Mouse (Mus musculus): ENCODE data around the gene Agmat. TPM values are rescaled to one million over a fixed set of nuclear protein-coding genes. Genes with fewer than 3 reads are reported as not detected.
A peak's percentile ranks its signal among the peaks of the same experiment; 100 is the strongest.

Gene Agmat
- polyA plus RNA-seq (2015; fragmentation: Nextera tagmentation; extraction: Ambion mirVana) = 25.9 and 28.3 TPM in 2 replicates

- Histone ChIP-seq H3K4me2 (ENCODE audit: low read depth, low read length) (peak within 1 kb of the TSS; percentile 26), H3K36me3 (ENCODE audit: control insufficient read depth, insufficient read depth) (no peaks in the 10 kb centered on the region), H3K4me3 (ENCODE audit: low read depth, low read length) (peak within 1 kb of the TSS; percentile 51), H3K27me3 (ENCODE audit: control insufficient read depth, insufficient read depth, low read depth, low read length) (no peaks in the 10 kb centered on the region), H3K9me3 (replicated peaks; ENCODE audit: control insufficient read depth, low read length) (no peaks in the 10 kb centered on the region), H3K9ac (ENCODE audit: low read depth, low read length) (peak within 1 kb of the TSS; percentile 51), H3K4me1 (ENCODE audit: control insufficient read depth, low read depth, low read length) (peaks cover 27% of the 10 kb centered on the region), H3K27ac (ENCODE audit: low read length) (peak within 1 kb of the TSS; percentile 66)
- no peak for ATAC-seq (ENCODE audit: low read depth)
- 32% methylated on average over 24 of the region's 25 CpGs for WGBS (ENCODE audit: insufficient replicate concordance)
Observed at GRCm38 (mm10) chr4:141746578-141747346, at the start of gene Agmat. Gene Agmat, plus strand, starts transcription at chr4:141746672.

GRCm38 (mm10) chr4:141704625-141705024 is 41.8 kb upstream of the Agmat start:
- Histone ChIP-seq H3K4me1 (ENCODE audit: control insufficient read depth, low read depth, low read length) (no peaks in the 10 kb centered on the region; the same call in none of the 2 replicates), H3K27ac (ENCODE audit: low read length) (no peak overlapping the region), H3K4me3 (ENCODE audit: low read depth, low read length) (no peak overlapping the region), H3K4me2 (ENCODE audit: low read depth, low read length) (no peak overlapping the region), H3K36me3 (ENCODE audit: control insufficient read depth, insufficient read depth) (peaks cover 71% of the 10 kb centered on the region), H3K9ac (ENCODE audit: low read depth, low read length) (no peak overlapping the region), H3K9me3 (replicated peaks; ENCODE audit: control insufficient read depth, low read length) (no peaks in the 10 kb centered on the region), H3K27me3 (ENCODE audit: control insufficient read depth, insufficient read depth, low read depth, low read length) (no peaks in the 10 kb centered on the region)
- ATAC-seq (ENCODE audit: low read depth) = no peak
- WGBS (ENCODE audit: insufficient replicate concordance) = 88% methylated on average over 2 of the region's 2 CpGs

- no peak overlapping the region for H3K27ac ChIP-seq (ENCODE audit: low read length)
- H3K9me3 ChIP-seq (replicated peaks; ENCODE audit: control insufficient read depth, low read length) = no peaks in the 10 kb centered on the region
- H3K4me1 ChIP-seq (ENCODE audit: control insufficient read depth, low read depth, low read length) = no peaks in the 10 kb centered on the region; the same call in none of the 2 replicates
- H3K36me3 ChIP-seq (ENCODE audit: control insufficient read depth, insufficient read depth) = peaks cover 76% of the 10 kb centered on the region
- 85% methylated on average over 4 of the region's 4 CpGs for WGBS (ENCODE audit: insufficient replicate concordance)
- H3K27me3 ChIP-seq (ENCODE audit: control insufficient read depth, insufficient read depth, low read depth, low read length) = no peaks in the 10 kb centered on the region
- no peak overlapping the region for H3K4me2 ChIP-seq (ENCODE audit: low read depth, low read length)
- no peak for ATAC-seq (ENCODE audit: low read depth)
- H3K4me3 ChIP-seq (ENCODE audit: low read depth, low read length) = no peak overlapping the region
- no peak overlapping the region for H3K9ac ChIP-seq (ENCODE audit: low read depth, low read length)
Observed at GRCm38 (mm10) chr4:141705331-141705730, 41.1 kb upstream of the Agmat start.

- 82% methylated on average over 7 of the region's 7 CpGs for WGBS (ENCODE audit: insufficient replicate concordance)
- Histone ChIP-seq H3K4me3 (ENCODE audit: low read depth, low read length) (no peak overlapping the region), H3K27ac (ENCODE audit: low read length) (no peak overlapping the region), H3K27me3 (ENCODE audit: control insufficient read depth, insufficient read depth, low read depth, low read length) (no peaks in the 10 kb centered on the region), H3K9me3 (replicated peaks; ENCODE audit: control insufficient read depth, low read length) (no peaks in the 10 kb centered on the region), H3K4me2 (ENCODE audit: low read depth, low read length) (no peak overlapping the region), H3K4me1 (ENCODE audit: control insufficient read depth, low read depth, low read length) (no peaks in the 10 kb centered on the region; the same call in none of the 2 replicates), H3K36me3 (ENCODE audit: control insufficient read depth, insufficient read depth) (peaks cover 86% of the 10 kb centered on the region), H3K9ac (ENCODE audit: low read depth, low read length) (no peak overlapping the region)
- no peak for ATAC-seq (ENCODE audit: low read depth)
Observed at GRCm38 (mm10) chr4:141708005-141708404, 38.5 kb upstream of the Agmat start.

- Histone ChIP-seq H3K4me1 (ENCODE audit: control insufficient read depth, low read depth, low read length) (peaks cover 2% of the 10 kb centered on the region), H3K4me2 (ENCODE audit: low read depth, low read length) (no peak overlapping the region), H3K27me3 (ENCODE audit: control insufficient read depth, insufficient read depth, low read depth, low read length) (no peaks in the 10 kb centered on the region), H3K9me3 (replicated peaks; ENCODE audit: control insufficient read depth, low read length) (no peaks in the 10 kb centered on the region), H3K27ac (ENCODE audit: low read length) (no peak overlapping the region), H3K9ac (ENCODE audit: low read depth, low read length) (no peak overlapping the region), H3K36me3 (ENCODE audit: control insufficient read depth, insufficient read depth) (peaks cover 80% of the 10 kb centered on the region), H3K4me3 (ENCODE audit: low read depth, low read length) (no peak overlapping the region)
- no peak for ATAC-seq (ENCODE audit: low read depth)
- 86% methylated on average over 2 of the region's 2 CpGs for WGBS (ENCODE audit: insufficient replicate concordance)
Observed at GRCm38 (mm10) chr4:141708971-141709370, 37.5 kb upstream of the Agmat start.

GRCm38 (mm10) chr4:141711250-141711649 is 35.2 kb upstream of the Agmat start:
- peaks cover 15% of the 10 kb centered on the region for H3K4me1 ChIP-seq (ENCODE audit: control insufficient read depth, low read depth, low read length)
- ATAC-seq (ENCODE audit: low read depth) = no peak
- H3K9ac ChIP-seq (ENCODE audit: low read depth, low read length) = no peak overlapping the region
- WGBS (ENCODE audit: insufficient replicate concordance) = 74% methylated on average over 1 of the region's 1 CpGs
- H3K36me3 ChIP-seq (ENCODE audit: control insufficient read depth, insufficient read depth) = peaks cover 61% of the 10 kb centered on the region
- H3K4me3 ChIP-seq (ENCODE audit: low read depth, low read length) = no peak overlapping the region
- no peaks in the 10 kb centered on the region for H3K9me3 ChIP-seq (replicated peaks; ENCODE audit: control insufficient read depth, low read length)
- no peak overlapping the region for H3K27ac ChIP-seq (ENCODE audit: low read length)
- H3K4me2 ChIP-seq (ENCODE audit: low read depth, low read length) = no peak overlapping the region
- no peaks in the 10 kb centered on the region for H3K27me3 ChIP-seq (ENCODE audit: control insufficient read depth, insufficient read depth, low read depth, low read length)

GRCm38 (mm10) chr4:141713598-141714142 is 32.8 kb upstream of the Agmat start:
- Histone ChIP-seq H3K4me1 (ENCODE audit: control insufficient read depth, low read depth, low read length) (peaks cover 24% of the 10 kb centered on the region), H3K4me2 (ENCODE audit: low read depth, low read length) (no peak overlapping the region), H3K27me3 (ENCODE audit: control insufficient read depth, insufficient read depth, low read depth, low read length) (no peaks in the 10 kb centered on the region), H3K9me3 (replicated peaks; ENCODE audit: control insufficient read depth, low read length) (no peaks in the 10 kb centered on the region), H3K27ac (ENCODE audit: low read length) (no peak overlapping the region), H3K4me3 (ENCODE audit: low read depth, low read length) (no peak overlapping the region), H3K9ac (ENCODE audit: low read depth, low read length) (no peak overlapping the region), H3K36me3 (ENCODE audit: control insufficient read depth, insufficient read depth) (peaks cover 39% of the 10 kb centered on the region)
- WGBS (ENCODE audit: insufficient replicate concordance) = 52% methylated on average over 5 of the region's 5 CpGs
- no peak for ATAC-seq (ENCODE audit: low read depth)

- Histone ChIP-seq H3K9me3 (replicated peaks; ENCODE audit: control insufficient read depth, low read length) (no peaks in the 10 kb centered on the region), H3K9ac (ENCODE audit: low read depth, low read length) (no peak overlapping the region), H3K4me2 (ENCODE audit: low read depth, low read length) (no peak overlapping the region), H3K4me1 (ENCODE audit: control insufficient read depth, low read depth, low read length) (peaks cover 32% of the 10 kb centered on the region), H3K36me3 (ENCODE audit: control insufficient read depth, insufficient read depth) (peaks cover 33% of the 10 kb centered on the region), H3K4me3 (ENCODE audit: low read depth, low read length) (no peak overlapping the region), H3K27me3 (ENCODE audit: control insufficient read depth, insufficient read depth, low read depth, low read length) (no peaks in the 10 kb centered on the region), H3K27ac (ENCODE audit: low read length) (0 out of 2 replicates have a peak overlapping the region, but pooled peaks have one; percentile 22)
- 67% methylated on average over 2 of the region's 2 CpGs for WGBS (ENCODE audit: insufficient replicate concordance)
- 0 out of 2 replicates have a peak, but pooled peaks have one; percentile 22 for ATAC-seq (ENCODE audit: low read depth)
Observed at GRCm38 (mm10) chr4:141715027-141715426, 31.4 kb upstream of the Agmat start.

- 69% methylated on average over 4 of the region's 4 CpGs for WGBS (ENCODE audit: insufficient replicate concordance)
Observed at GRCm38 (mm10) chr4:141717633-141718032, 28.8 kb upstream of the Agmat start.

More at GRCm38 (mm10) chr4:141717633-141718032, 28.8 kb upstream of the Agmat start:
- H3K27me3 ChIP-seq (ENCODE audit: control insufficient read depth, insufficient read depth, low read depth, low read length) = no peaks in the 10 kb centered on the region
- ATAC-seq (ENCODE audit: low read depth) = no peak
- H3K9ac ChIP-seq (ENCODE audit: low read depth, low read length) = no peak overlapping the region
- H3K4me3 ChIP-seq (ENCODE audit: low read depth, low read length) = no peak overlapping the region
- H3K4me2 ChIP-seq (ENCODE audit: low read depth, low read length) = no peak overlapping the region
- H3K9me3 ChIP-seq (replicated peaks; ENCODE audit: control insufficient read depth, low read length) = no peaks in the 10 kb centered on the region
- H3K27ac ChIP-seq (ENCODE audit: low read length) = no peak overlapping the region
- H3K36me3 ChIP-seq (ENCODE audit: control insufficient read depth, insufficient read depth) = peaks cover 17% of the 10 kb centered on the region
- H3K4me1 ChIP-seq (ENCODE audit: control insufficient read depth, low read depth, low read length) = peaks cover 45% of the 10 kb centered on the region
